Mouse (Mus musculus): ENCODE results near the gene Mybpc2.
A peak's percentile ranks its signal among the peaks of the same experiment; 100 is the strongest.

The Mybpc2 gene

DNA sequence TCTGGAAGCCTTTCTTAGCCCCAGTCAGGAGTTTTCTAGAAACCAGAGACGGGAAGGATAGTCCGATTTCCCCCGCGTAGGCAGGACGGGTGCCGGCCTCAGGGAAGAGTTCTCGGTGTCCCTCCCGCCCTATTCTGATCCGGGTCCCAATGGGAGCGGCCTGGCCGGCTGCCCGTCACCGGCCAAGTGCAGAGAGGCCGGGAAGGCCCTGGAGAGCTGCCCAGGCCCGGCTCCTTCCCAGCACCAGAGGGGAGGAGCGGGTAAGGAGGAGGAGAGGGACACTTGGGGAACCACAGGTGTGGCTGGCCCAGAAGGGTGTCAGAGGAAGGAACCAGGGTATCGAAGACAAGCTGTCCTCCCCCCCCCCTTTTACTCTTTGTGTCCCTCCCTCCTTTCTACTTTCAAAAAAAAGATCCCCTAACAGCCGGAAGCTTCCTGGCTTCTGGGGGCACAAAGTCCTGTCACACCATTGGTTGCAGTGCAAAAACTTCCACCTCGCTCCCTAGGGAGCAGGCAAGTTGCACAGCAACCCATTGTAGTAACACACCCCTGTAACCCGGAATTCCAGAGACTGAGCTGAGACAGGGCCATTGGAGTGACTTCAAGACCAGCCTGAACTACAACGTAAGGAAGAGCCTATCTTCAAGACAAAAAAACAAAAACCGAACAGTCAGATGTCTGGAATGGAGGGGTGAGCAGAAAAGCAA is 823 bp upstream of the Mybpc2 start:
- DNase-seq (ENCODE audit: low read depth, low spot score): peak; percentile 94

DNA sequence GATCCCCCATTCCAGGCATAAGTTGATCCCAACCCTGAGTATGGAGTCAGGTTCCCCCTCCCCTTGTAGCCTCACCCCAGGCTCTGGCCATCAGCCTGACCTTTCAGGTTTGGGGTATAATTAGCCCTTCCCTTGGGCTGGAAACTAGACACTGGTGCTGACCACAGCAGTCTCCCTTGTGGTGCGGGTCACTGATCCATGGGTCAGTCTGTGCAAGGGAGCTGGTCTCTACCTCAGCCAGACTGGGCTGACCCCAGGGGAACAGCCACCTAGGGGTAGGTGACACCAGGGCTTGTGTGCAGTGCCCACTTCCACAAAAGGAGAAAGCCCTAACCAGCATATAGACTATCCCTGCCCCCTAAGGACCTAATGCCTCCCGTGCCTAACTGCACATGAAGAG is 1.4 kb downstream of the Mybpc2 start:
- no peak for DNase-seq (ENCODE audit: low read depth, low spot score)

DNA sequence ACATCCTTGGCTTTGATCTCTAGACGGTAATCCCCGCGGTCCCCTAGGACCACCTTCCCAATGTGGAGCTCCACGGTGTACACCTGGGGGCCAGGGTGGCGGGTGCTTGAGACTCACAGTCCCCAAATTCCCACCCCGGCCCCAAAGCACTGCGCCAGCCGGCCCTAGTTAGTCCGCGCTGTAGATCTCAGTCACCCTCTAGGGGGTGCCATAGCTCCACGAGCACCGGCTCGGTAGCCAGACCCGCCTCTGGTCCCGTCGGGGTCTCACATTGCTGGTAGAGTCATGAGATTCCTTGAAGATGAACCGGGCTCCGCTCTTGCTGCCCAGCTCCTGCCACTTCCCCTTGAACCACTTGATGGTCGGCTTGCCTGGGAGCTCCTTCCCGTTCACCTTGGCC is 2.7 kb downstream of the Mybpc2 start:
- DNase-seq (ENCODE audit: low read depth, low spot score): peak; percentile 78

DNA sequence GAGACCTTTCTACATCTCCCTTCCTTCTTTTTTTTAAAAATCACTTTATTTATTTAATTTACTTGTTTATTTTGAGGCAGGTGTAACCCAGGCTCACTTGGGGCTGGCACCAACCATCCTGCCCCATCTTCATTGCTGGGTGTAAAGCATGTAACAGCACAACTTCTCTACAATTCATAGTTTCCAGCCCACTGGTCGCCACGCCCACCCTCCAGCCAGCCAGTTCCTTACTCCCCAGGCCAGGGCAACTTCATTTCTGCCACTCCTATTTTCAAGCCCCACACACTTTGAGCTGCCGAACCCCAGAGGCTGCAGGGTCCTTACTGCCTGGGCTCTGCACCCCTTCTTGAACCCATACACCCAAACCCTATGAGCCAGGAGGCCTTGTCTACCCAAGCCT is 3.5 kb downstream of the Mybpc2 start:
- DNase-seq (ENCODE audit: low read depth, low spot score): no peak

DNA sequence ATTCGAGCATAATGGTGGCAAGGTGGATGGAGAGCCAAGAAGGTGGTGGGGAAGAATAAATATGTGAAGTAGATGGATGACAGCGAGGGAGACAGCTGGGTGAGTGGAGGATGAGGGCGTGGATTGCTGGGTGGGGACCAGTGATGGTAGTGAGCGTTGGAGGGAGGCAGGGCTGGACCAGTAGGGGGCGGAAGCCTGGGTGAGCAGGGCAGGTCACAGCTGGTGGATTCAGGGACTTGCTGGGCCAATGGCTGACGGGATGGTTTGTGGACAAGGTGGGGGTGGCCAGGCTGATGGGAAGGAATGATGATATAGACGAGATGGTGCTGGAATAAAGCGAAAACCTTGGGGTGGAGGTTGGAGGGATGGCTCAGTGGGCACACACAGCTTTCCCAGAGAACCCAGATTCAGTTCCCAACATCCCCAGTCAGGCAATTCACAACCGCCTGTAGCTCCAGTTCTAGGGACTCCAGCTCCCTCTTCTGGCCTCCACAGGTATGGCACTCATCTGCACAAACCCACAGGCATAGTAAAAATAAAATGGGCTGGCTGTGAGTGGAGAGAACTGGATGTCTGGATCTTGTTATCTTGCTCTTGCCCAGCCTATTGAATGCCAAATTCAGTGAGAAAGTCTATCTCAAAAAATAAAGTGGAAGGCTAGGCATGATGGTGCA is 5.1 kb downstream of the Mybpc2 start:
- DNase-seq (ENCODE audit: low read depth, low spot score): peak; percentile 85

DNA sequence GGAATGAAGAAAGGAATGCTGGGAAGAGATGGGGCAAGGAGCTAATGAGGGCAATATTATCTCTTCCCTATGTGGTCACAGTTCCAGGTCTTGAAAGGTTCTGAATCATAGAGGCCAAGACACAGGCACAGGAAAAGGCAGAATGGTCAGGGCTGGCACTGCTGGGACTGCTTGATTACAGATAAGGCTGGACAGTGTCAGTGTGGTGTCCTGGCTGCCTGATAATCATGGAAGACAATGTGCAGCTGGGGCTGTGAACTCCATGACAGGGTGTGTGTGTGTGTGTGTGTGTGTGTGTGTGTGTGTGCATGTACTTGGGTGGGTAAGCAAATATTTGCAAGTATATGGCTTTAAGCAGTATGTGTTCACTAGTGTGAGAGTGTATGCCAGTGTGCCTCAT is 17.0 kb downstream of the Mybpc2 start:
- no peak for DNase-seq (ENCODE audit: low read depth, low spot score)

DNA sequence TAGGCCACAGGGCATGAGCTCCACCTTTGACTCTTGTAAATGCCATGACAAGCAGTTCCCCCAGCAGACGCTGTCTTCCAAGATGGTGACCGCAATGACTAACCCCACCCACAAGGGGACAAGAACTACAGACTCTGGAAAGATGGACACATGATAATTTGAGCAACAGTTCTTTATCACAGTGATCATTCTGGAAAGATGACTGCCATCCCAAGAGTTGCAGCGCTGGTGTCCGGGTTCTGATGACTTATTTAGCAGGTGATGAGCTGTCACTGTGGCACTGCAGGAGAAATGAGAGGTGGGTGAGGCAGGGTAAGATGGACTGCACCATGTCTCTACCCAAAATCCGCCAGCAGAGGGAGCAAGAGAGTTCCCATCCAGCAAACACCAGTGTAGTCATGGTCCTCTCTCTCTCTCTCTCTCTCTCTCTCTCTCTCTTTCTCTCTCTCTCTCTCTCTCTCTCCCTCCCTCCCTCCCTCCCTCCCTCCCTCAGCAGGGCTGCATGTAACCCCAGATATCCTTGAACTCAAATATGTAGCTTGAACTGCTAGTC is 22.8 kb downstream of the Mybpc2 start:
- DNase-seq (ENCODE audit: low read depth, low spot score): peak; percentile 79

DNA sequence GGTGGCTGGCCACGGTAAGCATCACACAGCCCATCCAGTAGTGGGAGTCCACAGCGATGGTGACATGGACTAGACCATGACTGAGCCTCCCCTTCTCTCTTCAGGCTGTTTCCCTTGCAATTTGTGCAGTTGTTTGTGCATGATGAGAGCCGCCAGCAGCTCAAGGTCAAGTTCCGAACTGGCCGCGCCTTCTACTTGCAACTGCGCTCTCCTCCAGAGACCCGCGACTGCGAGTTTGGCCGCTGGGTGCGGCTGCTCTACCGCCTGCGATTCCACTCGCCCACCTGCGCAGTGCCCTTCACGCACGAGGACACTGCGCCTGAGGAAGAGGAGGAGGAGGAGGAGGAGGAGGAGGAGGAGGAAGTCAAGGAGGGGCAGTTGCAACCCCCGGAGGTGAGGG is 24.4 kb downstream of the Mybpc2 start:
- DNase-seq (ENCODE audit: low read depth, low spot score): peak; percentile 34

DNA sequence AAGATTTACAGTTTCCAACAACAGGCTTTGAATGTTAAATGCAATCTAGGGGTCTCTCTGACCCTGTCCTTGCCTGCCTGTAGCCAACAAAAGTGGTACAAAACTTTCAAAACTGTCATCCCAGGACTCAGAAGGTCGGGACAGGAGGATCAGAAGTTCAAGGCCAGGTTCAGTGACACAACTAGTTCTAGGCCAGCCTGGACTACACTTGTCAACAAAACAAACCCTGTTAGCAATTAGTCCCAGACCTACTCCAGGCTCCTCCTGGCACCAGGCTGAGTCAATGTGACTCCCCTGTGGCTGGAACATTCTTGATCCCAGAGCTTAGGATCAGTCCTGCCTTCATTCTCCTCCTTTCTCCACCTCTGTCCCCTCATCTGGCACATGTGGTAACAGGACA is 25.5 kb downstream of the Mybpc2 start:
- no peak for DNase-seq (ENCODE audit: low read depth, low spot score)

DNA sequence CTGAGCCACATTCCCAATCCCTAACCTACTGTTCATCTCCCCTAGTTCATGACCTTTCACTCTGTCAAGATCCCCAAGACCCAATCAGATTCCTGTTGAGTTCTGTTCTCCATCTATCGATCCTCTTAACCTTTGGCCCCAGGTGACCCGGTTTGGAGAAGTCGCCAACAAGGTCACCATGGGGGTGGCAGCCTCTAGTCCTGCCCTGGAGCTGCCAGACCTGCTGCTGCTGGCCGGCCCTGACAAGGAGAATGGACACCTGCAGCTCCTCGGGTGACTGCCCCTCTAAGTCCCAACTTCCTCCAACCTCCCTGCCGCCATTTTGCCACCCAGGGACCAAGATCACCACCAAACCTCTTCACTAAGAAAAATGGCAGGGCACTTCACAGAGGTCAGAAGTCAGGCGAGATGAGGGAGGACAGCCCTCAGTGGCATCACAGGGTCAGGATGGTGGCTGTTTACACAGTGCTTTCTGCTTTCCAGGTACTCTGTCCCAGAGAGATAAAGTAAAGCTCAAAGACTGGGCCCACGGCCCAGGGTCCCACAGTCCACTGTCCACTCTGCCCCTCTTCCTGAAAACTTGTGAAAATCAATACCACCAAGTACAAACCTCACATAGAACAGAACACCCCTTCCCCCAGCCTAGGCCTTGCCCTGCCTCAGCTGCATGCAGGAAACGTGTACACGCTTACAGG is 26.9 kb downstream of the Mybpc2 start:
- DNase-seq (ENCODE audit: low read depth, low spot score): peak; percentile 48

DNA sequence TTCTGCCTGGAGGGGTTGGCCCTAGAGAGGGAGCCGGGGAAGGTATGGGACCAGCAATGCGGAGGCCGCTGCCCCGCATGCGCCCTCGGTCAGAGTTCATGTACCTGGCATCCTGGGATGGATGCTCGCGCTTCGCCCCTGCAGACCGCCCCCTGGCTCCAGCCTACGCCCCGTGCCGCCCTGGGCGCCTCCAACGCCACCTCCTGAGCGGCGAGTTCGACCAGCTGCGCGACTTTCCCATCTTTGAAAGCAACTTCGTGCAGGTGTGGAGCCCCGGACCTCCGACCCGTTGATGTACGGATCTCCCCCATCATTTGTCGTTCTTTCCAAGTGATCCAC is 27.7 kb downstream of the Mybpc2 start:
- DNase-seq (ENCODE audit: low read depth, low spot score): no peak

DNA sequence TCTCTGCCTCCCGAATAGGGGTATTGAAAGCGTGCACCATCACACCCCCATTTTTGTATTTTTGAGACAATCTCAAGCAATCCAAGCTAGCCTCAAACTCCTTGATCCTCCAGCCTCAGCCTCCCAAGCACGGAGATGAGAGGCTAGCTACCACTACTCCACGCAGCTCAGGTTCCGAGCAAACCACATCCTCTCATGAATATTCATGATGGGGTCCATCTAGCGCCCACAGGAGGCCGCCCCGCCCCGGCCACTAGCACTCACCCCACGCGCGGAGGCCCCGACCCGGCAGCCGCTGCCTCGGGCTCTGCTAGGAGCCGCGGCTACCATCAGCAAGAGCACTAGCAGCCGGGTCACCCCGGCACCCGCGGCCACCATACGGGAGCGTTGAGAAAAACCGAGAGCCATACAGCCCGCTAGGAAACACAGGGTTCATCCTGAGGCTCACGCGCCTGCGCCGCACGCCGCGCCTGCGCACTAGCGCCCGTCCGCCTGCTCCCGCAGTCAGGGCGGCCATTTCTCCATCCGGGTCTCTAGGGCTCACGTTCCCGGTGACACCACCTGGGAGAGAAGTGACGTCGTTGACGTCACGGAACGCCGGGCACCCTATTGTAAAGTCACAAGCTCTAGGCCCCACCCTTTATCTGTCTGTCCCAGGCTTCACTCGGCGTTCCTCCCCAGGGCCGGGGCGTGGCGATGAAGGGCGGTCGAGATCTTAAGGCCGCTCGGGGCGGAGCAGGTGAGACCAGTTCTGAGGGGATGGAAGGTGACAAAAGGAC is 28.3 kb downstream of the Mybpc2 start, which contains the start of the genes Emc10 and Fam71e1:
Emc10 (minus strand) TSS at position 538 of the 779 bp plus-strand sequence.
Fam71e1 (plus strand) TSS at position 590 of the 779 bp plus-strand sequence.
- peak; percentile 100 for DNase-seq (ENCODE audit: low read depth, low spot score)

DNA sequence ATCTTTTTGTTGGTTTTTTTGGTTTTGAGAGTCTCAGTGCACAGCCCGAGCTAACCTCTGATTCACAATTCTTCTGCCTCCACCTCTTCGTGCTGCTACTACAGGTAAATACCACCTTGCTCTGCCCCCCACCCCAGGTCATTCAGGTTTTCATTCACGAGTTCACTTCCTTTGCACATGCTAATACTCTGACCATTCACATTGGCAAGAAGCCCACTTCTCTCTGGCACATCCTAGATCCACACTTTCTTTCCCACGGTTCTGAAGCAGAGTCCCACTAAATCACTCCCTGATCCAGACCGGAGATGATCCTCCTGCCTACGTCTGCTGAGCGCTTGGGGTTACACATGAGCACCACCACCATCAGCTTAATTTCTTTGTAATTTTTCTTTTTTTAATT is 29.4 kb downstream of the Mybpc2 start:
- DNase-seq (ENCODE audit: low read depth, low spot score): no peak

DNA sequence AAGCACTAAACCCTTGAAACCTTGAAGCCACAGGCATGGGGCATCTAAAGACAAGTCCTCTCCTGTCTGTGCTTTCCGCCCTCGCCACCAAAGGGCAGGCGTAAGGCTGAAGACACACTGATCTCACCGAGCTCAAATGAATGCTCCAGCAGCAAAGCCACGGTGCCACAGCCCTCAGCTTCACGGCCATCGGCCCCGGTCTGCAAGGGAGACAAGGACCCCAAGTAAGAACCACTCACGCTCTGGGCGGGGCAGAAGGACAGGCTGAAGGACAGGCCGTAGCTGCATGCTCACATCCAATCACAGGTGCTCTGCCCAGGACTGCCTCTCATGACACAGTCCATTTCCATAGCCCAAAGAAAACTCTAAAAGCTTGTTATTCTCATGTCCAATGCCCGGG is 29.8 kb downstream of the Mybpc2 start:
- no peak for DNase-seq (ENCODE audit: low read depth, low spot score)

DNA sequence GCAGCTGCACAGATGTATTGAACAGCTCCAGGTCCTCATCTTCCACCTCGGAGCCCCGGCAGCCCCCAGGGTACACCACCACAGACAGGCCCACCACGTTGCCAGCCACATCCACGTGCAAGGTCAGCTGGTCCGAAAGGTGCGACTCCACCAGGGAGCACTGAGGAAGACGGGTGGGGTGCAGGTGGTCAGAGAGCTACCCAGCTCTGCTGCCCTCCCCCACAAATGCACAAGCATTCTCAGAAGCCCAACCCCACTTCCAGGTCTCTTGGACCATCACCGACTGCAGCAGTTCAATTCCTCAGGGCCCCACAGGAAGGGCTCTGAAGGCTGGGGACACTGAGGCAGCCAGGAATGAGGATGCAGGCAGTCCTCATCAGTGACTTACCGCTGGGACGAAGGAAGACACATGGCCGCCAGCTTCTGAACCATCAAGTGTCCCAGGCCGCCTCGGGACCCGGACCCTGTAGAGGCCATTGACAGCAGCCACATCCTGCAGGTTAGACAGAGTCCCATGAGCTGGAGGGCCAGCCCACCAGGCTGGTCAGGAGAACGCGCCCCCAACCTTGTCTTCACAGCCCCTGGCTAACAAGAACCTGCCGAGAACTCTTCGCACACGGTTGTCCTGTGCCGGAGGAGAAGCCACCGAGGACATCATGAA is 32.2 kb downstream of the Mybpc2 start:
- DNase-seq (ENCODE audit: low read depth, low spot score): no peak

DNA sequence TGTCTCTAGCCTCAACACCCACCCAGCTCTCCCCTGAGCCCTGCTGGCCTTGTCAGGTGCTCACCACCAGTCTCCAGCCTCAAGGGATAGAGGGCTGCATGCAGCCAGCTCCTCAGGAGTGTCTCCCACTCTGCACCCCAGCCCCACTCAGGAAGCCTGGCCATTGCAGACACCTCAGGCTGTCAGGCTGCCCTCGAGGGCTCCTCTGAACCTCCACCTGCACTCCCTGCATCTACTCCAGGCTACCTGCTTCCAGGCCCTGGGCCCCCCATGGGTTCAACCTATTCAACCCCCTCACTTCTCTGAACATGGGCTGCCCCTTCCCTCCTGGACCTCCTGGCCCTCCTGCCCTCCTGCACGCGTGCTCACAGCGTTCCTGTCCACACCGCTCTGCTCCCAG is 33.1 kb downstream of the Mybpc2 start:
- DNase-seq (ENCODE audit: low read depth, low spot score): no peak

DNA sequence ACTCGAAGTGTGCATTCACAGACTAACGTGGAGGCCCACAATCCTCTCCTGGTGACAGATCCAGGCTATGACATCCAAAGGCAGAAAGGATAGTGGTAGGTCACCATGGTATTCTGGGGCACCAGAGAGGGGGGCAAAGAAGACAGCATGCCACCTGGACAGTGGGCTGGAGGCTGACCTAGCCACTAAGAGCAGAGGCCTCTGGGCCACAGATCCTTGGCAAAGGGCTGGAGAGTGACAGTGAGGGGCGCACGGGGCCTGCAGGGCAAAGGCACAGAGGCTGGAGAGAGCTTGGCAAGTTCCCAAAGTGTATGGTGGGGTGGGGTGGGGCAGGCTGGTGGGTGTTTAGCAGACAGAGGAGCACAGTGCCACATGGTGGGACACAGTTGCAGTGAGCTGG is 34.2 kb downstream of the Mybpc2 start:
- no peak for DNase-seq (ENCODE audit: low read depth, low spot score)

DNA sequence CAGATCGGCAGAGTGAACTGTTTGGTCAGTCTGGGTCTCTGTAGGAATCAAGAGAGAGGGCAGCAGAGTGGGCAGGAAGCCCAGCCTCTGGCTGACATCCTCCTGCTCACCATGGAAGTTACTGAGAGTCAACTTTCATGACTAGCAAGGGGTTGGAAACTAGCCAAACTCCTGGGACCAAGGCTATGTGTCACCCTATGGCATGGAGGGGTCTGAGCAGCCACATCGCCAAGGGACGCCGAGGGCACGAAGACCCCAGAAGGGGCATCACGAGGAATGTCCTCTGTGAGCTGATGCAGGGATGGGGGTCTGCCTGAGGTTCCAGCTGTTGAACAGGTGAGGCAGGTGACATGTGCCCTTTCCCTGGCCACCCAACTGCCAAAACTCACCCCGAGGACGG is 35.9 kb downstream of the Mybpc2 start:
- DNase-seq (ENCODE audit: low read depth, low spot score): no peak

DNA sequence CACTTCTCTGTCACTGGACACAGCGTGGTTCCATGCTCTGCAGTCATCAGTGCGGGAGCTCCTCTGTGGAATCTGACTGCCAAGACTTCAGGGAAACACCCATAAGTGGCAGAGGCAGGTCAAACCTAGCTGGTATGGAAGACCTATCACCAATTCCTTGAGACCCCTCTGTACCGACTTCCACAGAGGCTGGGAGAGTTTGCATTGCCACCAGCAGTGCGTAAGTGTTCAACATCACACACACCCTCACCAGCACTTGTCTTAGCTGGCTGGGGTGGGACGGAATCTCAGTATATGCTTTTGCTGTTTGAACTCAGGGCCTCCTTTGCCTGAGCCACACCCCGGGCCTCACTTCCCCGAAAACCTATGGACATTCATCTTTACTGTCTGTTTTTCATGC is 36.5 kb downstream of the Mybpc2 start:
- no peak for DNase-seq (ENCODE audit: low read depth, low spot score)

DNA sequence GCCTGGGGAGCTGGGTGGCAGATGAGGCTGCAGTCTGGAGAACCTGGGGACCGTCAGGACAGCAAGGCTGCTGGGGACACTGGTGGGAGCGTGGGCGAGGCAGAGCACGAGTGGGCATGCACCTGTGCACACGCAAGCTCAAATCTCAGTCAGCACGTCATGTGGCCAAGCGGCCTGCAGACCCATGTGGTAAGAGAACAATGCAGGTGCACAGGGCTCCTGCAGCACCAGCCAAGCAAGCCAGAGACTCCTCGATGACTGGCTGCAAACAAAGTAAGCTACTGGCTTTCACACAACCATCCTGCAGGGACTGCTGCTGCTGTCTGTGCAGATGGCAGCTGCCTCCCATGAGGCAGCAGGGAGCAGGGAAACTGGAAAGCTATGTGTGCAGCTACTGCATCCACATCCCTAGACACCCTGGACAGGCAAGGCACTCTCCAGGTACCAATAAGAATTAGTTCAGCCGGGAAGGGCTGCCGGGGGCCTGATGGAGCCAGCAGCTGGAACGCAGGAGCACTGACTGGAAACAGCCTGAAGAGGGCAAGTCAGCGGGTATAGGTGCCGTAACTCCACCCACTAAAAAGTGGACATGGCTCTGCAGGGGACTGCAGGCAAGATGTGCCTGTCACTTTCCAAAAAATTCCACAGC is 37.4 kb downstream of the Mybpc2 start:
- no peak for DNase-seq (ENCODE audit: low read depth, low spot score)

Data from R1 (cell line).